Mouse (Mus musculus) embryonic fibroblast, embryonic 13.5 days (primary cell): ENCODE measurements at regions not wholly inside any gene's neighbourhood (a gene's known extent, or its start where the extent isn't known, plus 50 kb on each side); places are given as distances from the start of the nearest gene placed in this dataset.

Source experiments
- CTCF ChIP-seq: IDR thresholded peaks from 2 replicates; pipeline ENCODE4 v1.5.1; 2011; ENCODE audit warnings: mild to moderate bottlenecking, control low read depth, low read length, moderate library complexity, borderline replicate concordance; ENCODE audit not compliant: insufficient read depth
- POLR2A ChIP-seq: IDR thresholded peaks from 2 replicates; pipeline ENCODE4 v1.6.1; 2011; ENCODE audit warnings: low read depth, mild to moderate bottlenecking, control low read depth, low read length, moderate library complexity

DNA sequence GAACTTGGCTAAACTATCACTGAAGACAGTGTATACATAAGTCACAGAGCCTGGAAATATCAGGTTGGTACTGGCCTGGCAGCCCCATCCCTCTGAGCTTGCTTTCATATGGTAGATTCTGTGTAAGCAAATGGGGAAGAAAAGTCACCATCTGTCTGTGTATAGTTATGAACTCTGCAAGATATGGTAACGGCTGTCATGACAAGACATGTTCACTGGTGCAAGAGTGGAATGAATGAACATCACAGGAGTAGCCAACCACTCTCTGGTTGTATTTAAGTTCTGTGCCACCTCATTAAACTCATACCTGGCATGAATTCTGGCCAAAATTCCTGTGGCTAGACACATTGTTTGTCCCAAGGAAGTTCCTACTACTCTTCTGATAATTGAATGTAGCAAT is 945.5 kb upstream of the Ctnnd2 start:
- no peak for TF ChIP-seq CTCF
- no peak for TF ChIP-seq POLR2A
